Mouse (Mus musculus) 3T3-L1 (cell line): ENCODE measurements around the gene Hmgcll1.

Experiments used
- DNase-seq: peaks from one replicate; pipeline ENCODE4 v3.0.0-alpha.2; 2015; ENCODE audit warnings: low read depth, low spot score

Gene Hmgcll1

DNA sequence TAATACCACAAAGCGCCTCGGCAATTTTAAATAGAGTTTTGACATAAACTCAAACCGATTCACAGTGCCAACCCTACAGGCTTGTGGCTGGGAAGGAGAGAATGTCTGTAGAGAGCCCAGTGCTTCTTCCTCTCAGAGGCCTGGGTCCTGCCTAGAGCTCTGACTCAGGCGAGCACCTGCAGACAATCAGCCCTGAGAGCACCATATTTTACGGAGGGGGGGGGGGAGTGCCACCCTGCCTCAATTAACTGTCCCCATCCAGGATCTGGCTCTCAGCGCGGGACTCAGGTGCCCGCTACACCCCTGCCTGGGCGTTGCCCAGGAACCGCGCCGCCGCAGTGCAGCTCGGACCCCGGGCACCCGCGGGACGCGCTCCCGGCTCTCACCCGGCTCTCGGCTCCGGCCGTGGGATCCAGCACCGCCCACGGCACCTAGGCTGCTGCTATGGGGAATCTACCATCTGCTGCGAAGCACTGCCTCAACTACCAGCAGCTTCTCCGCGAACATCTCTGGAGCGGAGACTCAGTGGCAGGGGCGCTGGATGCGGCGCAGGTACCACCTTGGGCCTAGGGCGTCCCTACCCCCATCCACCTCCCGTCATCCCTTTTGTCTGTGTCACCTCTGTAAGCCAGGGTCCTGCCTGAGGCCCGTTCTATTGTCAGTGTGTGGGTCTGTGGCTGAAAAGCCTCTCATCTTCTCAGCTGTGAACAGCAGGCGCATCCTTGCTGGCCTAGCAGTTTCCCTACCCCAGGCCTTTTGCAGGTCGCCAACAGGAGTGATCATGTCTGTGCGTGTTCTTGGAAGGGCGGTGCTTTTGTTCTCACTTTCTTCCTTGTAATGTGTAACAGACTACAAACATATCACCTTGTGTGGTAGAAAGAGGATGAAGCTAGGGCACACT, at the start of gene Hmgcll1:
Gene Hmgcll1 (plus strand): TSS at position 225 of the 901 bp plus-strand sequence.
- DNase-seq = no peak

DNA sequence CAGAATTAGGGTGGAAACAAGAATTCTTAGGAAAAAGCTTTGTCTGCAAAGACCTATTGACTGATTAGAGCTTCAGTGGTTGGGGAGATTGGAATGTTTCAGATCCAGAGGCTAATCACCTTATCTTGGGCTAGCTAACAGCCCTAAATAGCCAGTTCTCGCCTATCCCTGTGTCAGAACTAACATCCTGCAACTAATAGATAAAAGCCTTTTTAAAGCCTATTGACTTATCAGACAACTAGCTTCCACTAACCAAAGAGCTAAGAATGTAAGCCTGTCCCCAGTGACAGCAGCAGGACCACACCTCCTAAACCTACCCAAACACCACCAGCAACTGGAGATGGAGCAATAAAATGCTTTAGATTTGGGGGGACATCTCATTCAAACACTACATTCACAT, 34.6 kb upstream of the Hmgcll1 start:
- DNase-seq = no peak

DNA sequence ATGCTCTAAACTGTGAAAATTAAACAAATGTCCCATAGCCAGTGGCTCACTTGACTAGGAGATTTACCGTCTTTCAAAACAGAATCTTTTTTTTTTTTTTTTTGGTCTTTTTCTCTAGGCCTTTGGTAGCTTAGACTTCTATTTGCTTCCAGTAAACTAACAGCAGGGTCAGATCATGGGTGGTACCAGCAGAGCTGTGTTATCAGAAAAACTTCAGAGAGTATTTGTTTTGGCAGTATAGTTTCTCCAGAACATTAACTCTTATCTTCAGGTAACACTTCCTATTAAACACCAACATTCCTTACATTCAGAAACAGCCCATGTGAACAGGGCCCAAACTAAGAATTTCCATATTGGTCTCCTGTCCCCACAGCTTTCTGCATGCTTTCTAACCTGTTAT, 33.5 kb upstream of the Hmgcll1 start:
- no peak for DNase-seq

DNA sequence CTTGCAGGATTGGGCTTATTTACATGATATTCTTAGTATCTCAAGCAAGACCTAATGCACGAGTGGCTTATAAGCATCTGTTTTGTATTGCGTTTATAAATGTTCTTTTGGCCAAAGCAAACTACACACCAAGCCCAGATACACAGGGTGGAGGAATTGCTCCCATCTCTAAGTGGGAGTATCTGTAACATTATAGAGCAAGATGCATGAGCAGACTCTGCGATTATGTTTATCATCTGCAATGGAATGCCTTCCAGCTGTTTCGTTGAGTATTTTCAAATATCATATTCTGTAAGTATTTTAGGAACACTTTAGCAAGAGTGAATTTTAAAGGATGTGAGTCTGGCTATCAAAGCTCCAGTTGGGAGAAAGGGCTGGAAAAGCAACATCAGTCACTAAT, 25.2 kb upstream of the Hmgcll1 start:
- no peak for DNase-seq

DNA sequence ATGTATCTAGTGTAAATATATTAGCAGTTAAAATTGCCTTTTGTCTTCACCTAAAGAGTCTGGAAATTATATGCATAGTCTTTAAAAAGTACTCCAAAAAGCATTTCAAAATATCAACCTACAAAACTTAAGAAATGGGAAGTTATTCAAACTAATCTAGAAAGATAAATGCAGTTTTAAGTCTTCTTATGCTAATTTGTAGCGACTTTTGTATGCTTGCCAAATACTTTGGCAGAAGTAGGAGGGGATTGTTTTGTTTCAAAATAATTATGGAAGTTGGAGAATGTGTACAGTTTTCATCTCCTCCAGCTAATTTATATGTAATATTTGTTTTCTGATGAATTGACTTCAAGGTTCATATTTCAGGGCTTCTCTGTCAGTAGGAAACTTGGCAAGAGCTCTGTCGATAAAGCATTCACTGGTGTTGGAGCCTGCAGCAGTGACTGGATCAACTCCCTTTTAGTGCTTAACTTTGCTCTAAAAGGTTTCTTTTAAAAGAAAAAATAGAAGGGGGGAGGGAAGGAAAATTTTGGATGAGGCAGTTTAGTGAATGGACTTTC, 15.8 kb upstream of the Hmgcll1 start:
- peak; percentile 49 for DNase-seq

DNA sequence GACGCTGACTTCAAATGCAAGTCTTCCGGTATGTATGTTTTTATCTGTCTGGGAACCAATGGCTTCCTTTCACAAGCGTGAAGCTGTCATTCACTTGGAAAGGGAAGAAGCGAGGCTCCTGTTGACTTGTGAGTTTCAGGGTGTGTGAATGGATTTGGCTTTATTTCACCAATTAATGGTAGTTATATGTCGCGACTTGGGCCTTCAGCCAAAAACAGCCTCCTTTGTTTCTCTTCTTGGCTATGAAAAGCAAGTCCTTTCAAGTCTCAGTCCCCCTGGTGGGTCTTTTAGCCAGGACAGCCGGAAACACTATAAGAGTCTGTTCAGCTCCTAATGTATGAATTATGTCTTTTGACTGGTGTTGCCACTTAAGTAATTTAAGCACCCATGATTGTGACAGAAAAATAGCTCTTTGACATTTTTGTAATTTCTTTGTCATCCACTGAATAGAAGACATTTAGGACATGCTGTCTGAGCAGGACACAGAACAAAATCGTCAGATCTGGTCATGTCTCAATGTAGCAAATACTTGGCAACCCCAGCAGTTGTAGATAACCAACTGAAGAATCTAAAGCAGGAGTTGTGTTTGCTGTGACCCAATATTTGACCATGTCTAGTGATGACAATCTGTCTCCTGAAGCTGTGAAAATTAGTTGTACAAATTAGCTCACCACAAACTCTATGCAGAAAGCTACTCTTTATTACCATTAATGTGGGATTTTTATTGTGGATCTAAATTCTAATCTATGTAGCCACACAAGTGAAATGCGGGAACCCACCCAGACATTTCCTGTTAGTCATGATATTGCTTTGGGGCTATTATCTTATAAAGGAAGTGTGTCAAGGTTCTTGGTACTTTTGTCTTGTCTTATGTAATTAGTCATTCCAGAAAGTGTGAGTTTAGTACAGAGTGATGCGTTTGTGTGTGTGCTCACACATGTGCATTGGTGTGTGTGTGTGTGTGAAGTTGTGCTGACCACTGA, 13.5 kb upstream of the Hmgcll1 start:
- peak; percentile 42 for DNase-seq

DNA sequence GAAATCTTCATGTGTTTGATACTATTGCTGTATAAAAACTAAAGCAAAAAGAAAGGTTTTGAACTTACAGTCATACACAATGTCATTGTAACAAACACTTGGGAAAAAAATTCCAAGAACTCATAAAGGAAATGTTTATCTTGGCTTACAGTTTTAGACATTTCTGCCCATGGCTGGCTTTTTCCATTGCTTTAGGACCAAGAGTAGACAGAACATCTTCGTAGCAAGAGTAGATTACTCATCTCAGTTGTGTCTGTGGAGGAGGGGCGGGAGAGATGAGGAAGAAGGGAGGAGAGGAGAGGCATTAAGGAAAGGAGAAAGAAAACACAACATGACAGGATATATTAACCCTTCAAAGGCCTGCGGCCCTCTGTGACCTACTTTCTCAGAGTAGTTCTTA, 11.6 kb upstream of the Hmgcll1 start:
- peak; percentile 93 for DNase-seq

DNA sequence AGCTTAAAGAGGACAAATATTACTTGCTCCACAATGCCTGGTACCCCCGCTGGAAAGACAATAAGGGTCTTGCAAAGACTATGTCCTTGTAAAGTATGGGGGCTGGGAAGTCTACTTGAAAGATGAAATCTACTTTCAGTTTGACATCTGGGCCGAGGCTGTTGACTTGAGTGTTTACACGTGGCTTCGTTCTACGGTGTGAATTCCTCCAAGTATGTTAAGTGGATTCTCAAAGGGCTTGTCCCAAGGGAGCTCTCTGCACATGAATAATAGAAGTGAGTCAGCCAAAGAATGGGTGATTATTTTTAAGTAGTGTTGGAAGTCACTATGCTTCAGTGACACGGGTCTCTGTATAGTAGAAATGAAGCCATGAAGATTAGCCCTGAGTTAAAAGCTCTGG, 11.0 kb upstream of the Hmgcll1 start:
- DNase-seq = peak; percentile 93

DNA sequence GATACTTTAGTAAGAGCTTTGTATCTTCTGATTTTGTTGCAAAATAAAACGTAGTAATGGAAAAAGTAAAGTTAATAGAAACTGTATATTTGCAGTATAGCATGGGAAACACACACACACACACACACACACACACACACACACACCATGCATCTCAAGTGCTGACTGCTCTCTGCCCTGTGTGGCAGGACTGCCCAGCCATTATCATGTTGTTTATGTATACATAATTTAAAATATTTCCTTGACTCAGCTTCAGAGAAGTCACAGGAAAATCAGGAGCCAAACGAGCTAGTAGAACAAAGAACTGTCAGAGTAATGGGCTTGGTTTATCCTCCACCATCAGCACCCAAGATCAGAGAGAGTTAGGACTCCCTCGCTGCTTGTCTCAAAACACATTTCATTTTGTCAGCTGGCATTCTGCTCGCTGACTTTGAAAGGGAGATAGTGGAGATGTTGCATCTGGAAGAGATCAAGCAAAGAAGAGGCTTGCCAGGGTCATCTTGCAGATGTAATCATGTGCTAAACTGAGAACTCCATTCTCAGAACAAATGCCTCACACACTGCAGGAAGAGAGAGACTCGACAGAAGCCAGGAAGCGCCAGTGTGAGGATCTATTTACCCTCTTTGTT, 7.2 kb upstream of the Hmgcll1 start:
- DNase-seq = no peak

DNA sequence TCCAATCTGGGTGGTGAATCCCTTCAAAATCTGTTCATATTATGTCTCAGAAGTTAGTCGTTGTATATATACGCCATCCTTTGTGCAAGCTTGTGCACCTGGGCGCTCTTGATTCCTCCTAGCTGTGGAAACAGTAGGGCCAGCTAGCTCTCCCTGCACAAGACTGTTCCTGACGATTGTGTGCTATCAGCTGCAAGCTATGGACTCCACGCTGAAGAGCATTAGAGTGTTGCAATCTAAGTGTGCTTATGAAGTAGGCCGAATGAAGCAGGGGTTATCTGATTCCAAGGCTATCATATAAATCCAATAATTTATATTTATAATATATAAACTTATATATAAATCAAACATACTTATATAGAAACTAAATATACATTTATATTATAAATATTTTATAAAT, 866 bp upstream of the Hmgcll1 start:
- DNase-seq = no peak

DNA sequence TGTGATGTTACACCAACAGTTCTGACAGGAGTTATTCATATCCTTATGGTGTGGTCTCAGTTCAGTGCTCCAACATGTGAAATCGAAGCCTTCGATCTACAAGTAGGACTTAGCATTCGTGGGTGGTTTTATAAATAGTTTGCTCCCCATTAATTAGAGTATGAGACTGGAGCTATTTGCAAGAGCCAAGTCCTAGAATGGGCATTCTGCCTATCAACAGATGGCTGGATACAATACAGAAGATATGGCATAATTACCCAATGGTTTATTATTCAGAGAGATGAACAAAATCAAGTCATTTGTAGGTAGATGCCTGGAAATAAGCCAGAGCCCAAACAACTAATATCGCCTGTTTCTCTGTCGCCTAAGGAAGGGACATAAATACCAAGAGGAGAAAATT, 1.3 kb downstream of the Hmgcll1 start:
- no peak for DNase-seq

DNA sequence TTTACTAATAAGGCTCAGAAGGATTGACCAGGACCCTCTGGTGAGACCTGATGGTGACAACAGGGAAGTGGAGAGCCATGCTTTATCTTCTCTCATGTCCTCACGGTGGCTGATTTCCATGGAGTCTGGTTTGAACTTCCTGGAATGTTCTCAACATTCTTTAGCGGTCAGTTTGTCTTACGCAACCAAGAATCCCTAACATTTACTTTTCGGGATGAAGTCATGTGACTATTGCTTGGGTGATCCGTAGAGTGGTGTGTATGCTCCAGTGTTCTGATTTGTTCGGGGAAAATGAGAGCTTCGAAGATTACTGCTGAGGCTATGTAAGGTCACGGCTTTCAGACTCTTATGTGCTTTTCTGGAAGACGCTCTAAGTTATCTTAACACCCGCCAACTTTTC, 1.9 kb downstream of the Hmgcll1 start:
- DNase-seq = no peak

DNA sequence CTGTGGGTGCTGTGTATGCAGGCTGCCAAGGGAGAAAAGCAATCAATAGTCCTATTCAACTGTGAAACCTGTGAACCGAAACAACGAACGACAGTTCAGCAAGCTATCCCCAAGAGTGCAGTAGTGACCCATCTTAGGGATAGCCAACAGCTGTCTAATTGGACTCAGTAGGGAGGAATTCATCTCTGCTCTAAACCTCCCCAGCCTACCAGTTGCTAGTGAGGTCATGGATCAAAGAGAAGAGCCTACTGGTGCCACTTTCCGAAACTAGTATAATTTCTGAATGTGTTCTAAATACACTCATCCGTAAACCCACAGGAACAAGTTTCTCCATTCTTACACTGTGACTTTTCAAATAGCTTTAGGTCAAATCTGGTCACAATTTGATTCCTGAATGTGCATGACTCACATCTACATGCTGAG, 8.9 kb downstream of the Hmgcll1 start:
- DNase-seq = peak; percentile 79

DNA sequence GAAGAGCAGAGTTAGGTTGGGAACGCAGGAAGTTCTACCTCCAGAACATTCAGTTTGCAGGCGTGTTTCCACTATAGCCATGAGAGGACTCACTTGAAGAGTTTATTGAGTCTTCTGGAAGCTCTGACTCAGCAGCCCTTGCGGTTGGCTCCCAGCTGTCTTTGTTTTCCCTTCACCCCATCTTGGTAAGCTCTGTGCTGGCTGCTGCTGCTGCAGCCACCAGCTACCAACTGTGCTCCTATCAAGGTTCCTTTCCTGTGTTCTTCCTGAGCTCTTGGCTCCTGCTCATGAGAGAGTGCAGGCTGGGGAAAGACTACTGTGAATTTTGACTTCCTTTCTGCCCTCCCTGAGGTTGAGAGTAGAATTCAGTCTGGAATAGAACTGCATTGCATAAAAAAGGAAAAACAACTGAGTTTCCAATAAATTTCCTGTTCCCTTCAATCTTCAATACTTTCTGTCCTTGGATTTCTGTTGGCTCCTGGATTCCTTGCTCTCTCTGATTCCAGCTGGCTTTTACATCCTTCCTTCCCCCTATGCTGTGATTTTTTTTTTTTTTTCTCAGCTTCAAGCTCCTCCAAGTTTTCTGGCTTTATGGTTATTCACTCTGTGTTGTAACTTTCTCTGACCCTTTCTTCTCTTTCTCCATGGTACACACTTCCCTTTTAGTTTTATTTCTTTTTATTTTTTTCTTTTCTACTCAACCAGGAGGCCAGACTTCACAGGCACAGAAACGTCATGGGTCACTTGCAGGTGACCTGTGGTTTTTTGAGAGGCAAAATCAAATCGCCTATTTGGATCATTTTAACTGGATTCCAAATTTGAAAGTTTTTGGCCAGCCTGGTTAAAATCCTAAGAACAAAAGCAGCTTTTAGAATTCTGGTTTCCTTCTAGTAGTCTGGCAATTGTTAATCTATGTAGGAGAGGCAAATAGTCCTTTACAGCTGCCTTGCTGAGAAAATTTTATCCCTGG, 9.9 kb downstream of the Hmgcll1 start:
- peak; percentile 93 for DNase-seq

DNA sequence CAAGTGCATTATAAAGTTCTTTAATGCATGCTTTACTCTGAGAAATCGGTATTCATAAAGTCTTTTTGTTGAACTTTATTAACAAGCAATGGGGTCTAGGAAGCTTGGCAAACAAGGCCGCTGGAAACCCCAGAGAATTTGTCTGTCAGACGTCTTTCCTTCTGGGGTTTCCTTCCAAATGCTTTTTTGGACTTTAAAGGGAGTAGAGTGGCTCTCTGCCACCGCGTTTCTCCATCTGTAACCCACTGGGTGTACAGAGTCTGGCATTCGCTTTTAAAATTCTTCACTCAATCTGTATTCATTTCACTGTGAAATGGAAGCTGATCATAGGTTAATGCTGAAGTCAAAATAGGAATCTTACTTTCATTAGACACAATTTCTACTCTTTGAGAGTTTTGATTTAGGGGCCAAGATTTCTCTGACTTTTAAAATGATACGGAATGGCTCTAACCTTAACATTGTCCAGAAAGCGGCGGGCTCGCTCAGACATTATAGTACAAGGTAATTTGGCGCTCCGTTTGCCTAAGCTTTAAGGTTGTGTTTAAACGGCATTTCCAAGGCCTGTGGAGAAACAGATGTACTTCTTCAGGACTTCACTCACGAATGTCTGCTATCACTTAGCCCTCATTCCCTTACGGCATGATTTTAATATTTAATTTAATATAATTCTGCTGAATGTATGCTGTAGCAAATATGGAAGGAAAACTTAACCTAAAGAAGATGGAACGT, 15.0 kb downstream of the Hmgcll1 start:
- no peak for DNase-seq

DNA sequence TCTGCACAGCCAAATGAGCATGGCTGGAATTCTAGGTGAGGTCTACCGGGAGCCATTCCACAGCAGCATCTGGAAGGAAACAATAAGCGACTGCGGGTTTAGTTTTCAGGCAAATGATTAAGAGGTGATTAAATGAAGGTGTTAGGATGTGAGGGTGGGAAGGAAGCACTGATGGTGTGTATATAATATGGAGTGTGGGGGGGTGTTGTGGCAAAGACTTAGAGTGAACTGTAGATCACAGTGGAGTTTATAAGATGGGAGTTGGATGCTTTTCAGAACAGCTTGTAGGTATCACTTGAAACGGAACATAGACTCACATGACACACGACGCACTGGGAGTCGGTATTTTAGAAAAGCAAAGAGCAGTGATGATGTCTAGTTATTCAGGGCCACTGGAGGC, 20.4 kb downstream of the Hmgcll1 start:
- no peak for DNase-seq

DNA sequence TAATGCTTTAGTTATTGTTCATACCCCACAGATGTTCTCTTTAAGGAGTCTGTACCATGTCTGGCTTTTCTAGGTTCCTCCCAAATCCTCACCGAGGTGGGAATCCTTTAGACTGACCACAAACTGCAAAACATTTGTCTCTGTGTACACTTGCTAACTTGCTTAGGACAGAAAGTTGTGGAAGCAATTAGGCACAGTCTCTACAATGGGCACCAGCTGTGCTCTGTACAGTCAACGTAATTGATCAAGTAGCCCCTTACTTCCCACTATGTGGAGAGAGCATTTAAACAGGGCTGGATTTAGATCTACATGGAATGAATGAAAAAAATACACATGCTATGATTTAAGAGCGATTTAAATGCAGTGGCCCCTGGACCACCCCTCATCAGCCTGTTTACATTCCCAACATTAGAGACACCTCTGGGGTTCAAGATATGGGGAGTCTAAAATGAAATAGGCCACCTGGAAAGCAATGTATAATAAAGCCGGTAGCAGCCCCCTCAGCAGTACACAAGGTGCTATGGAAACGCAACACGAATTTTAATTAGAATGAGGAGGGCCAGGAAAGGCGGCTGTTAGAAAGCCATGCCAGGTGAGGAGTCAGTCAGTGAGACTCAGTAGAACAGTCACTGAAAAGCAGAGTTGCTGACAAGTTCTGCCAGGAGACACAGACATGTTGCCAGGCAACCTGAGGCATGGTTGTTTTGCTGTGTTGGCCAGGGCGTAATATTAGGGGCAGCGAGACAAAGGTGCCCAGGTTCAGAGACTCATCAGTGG, 23.9 kb downstream of the Hmgcll1 start:
- DNase-seq = no peak

DNA sequence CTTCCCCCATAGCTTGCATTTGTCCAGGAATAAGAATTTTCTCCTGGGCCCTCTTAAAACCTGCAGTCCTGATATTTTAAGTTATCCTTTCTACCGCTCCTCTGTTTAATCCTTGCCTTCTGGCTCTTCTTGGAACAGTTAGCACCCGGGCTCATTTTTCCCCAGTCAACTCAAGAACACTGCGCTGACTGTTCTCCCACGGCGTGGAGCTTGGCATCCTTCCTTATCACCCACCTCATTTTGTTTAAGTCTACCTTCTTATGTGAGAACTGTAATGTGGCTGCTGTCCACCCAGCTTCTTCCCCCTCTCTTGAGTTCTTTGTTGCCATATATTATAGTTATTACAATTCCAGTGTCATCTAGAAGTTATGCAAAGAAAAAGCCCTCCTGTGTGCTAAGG, 25.1 kb downstream of the Hmgcll1 start:
- no peak for DNase-seq

DNA sequence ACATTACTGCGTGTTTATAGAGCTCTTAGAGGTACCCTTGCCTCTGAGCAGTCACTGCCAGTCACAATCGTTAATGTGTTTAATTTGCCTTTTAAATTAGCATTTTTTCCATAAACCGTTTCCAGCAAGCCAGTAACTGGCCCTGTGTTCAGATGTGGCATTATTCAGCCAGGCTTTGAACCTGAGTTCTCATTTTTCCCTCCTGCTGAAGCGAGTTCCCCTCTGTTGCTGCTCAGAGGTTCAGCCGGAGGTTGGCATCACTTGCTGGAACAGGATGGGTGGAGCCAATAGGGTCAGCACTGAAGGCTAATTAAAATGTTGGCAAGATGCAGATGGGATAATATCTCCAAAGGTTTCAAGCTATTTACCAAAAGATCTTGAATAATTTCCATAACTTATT, 28.7 kb downstream of the Hmgcll1 start:
- no peak for DNase-seq
